Mouse (Mus musculus) neural tube, embryonic 14.5 days (tissue): ENCODE measurements around the gene Krt7. TPM values are rescaled to one million over a fixed set of nuclear protein-coding genes. Genes with fewer than 3 reads are reported as not detected.

Experiments
- ATAC-seq: fragments of 200-750 bp; cut with Nextera tagmentation; 2 replicates; pipeline ENCODE4 v1.8.0; 2017; ENCODE audit warnings: low read depth, mild to moderate bottlenecking, moderate TSS enrichment, moderate library complexity
- H3K27ac ChIP-seq: fragments of 300-500 bp; sonication (generic); 2 replicates; pipeline ENCODE4 v1.5.1; 2014; ENCODE audit warnings: low read depth, mild to moderate bottlenecking, control low read depth, low read length, moderate library complexity, mixed read lengths
- H3K27me3 ChIP-seq: fragments of 300-500 bp; sonication (generic); 2 replicates; pipeline ENCODE4 v1.6.1; 2014; ENCODE audit warnings: low read length; ENCODE audit not compliant: control insufficient read depth, insufficient read depth
- H3K36me3 ChIP-seq: fragments of 300-500 bp; sonication (generic); 2 replicates; pipeline ENCODE4 v1.6.1; 2014; ENCODE audit warnings: low read length, mixed read lengths; ENCODE audit not compliant: control insufficient read depth, insufficient read depth
- H3K4me1 ChIP-seq: fragments of 300-500 bp; sonication (generic); 2 replicates; pipeline ENCODE4 v1.6.1; 2014; ENCODE audit warnings: low read length; ENCODE audit not compliant: control insufficient read depth, insufficient read depth
- H3K4me2 ChIP-seq: fragments of 300-500 bp; sonication (generic); 2 replicates; pipeline ENCODE4 v1.6.1; 2014; ENCODE audit warnings: mild to moderate bottlenecking, low read depth, low read length, control low read depth
- H3K4me3 ChIP-seq: fragments of 300-500 bp; sonication (generic); 2 replicates; pipeline ENCODE4 v1.5.1; 2014; ENCODE audit warnings: low read depth, low read length, control low read depth, mixed read lengths
- H3K9ac ChIP-seq: fragments of 300-500 bp; sonication (generic); replicated peaks from 2 replicates; pipeline ENCODE4 v1.6.1; 2014; ENCODE audit warnings: low read depth, mild to moderate bottlenecking, control low read depth, low read length, mixed read lengths
- H3K9me3 ChIP-seq: fragments of 300-500 bp; sonication (generic); 2 replicates; pipeline ENCODE4 v1.6.1; 2016; ENCODE audit warnings: low read length; ENCODE audit not compliant: control insufficient read depth
- WGBS: fragments of 180-500 bp; shearing (Covaris S2); extraction: QIAGEN DNeasy Blood & Tissue Kit; methylation state at CpG from one replicate; pipeline ENCODE4 v1.1.7; 2014; 5-methylcytosine and 5-hydroxymethylcytosine counted together
- polyA plus RNA-seq: library from polyadenylated mRNA; unstranded; fragments of >200 nt; fragmentation: Nextera tagmentation; extraction: Ambion mirVana; gene quantifications from 2 replicates; pipeline ENCODE4 v1.2.1, GENCODE M21; 2014

The Krt7 gene
- polyA plus RNA-seq, 1 experiment from 2014 or later, result 0.33 TPM

GRCm38 (mm10) chr15:101388034-101388541 is 22.8 kb upstream of the Krt7 start:
- H3K36me3 ChIP-seq, result no peaks in the 10 kb centered on the region
- WGBS, result 67% methylated on average over 5 of the region's 5 CpGs
- no peak overlapping the region for H3K9ac ChIP-seq

GRCm38 (mm10) chr15:101390203-101390602 is 20.6 kb upstream of the Krt7 start:
- H3K4me2 ChIP-seq, result no peak overlapping the region
- no peaks in the 10 kb centered on the region for H3K4me1 ChIP-seq
- H3K36me3 ChIP-seq, result no peaks in the 10 kb centered on the region
- WGBS, result 89% methylated on average over 5 of the region's 5 CpGs
- H3K4me3 ChIP-seq, result no peak overlapping the region
- no peaks in the 10 kb centered on the region for H3K27me3 ChIP-seq
- H3K9ac ChIP-seq, result no peak overlapping the region
- no peak for ATAC-seq
- no peak overlapping the region for H3K27ac ChIP-seq
- no peaks in the 10 kb centered on the region for H3K9me3 ChIP-seq

More at GRCm38 (mm10) chr15:101388034-101388541, 22.8 kb upstream of the Krt7 start:
- no peak for ATAC-seq
- Histone ChIP-seq H3K4me1 (no peaks in the 10 kb centered on the region), H3K27ac (no peak overlapping the region), H3K4me2 (no peak overlapping the region), H3K27me3 (no peaks in the 10 kb centered on the region), H3K4me3 (no peak overlapping the region), H3K9me3 (no peaks in the 10 kb centered on the region)

- Histone ChIP-seq H3K4me2 (no peak overlapping the region), H3K27ac (no peak overlapping the region), H3K4me3 (no peak overlapping the region), H3K4me1 (no peaks in the 10 kb centered on the region), H3K9me3 (no peaks in the 10 kb centered on the region), H3K27me3 (no peaks in the 10 kb centered on the region), H3K9ac (no peak overlapping the region), H3K36me3 (no peaks in the 10 kb centered on the region)
- ATAC-seq, result no peak
- WGBS, result 68% methylated on average over 5 of the region's 5 CpGs
Measured at GRCm38 (mm10) chr15:101392251-101392650, 18.6 kb upstream of the Krt7 start.

- no peaks in the 10 kb centered on the region for H3K36me3 ChIP-seq
- no peak overlapping the region for H3K27ac ChIP-seq
- no peak overlapping the region for H3K4me3 ChIP-seq
- no peak overlapping the region for H3K9ac ChIP-seq
- ATAC-seq, result no peak
- no peak overlapping the region for H3K4me2 ChIP-seq
- 63% methylated on average over 7 of the region's 7 CpGs for WGBS
- no peaks in the 10 kb centered on the region for H3K9me3 ChIP-seq
- H3K4me1 ChIP-seq, result no peaks in the 10 kb centered on the region
- no peaks in the 10 kb centered on the region for H3K27me3 ChIP-seq
Measured at GRCm38 (mm10) chr15:101394908-101395307, 15.9 kb upstream of the Krt7 start.

- H3K4me1 ChIP-seq, result no peaks in the 10 kb centered on the region
- H3K27ac ChIP-seq, result no peak overlapping the region
- no peak overlapping the region for H3K9ac ChIP-seq
- ATAC-seq, result no peak
- no peaks in the 10 kb centered on the region for H3K36me3 ChIP-seq
- H3K27me3 ChIP-seq, result no peaks in the 10 kb centered on the region
- H3K4me3 ChIP-seq, result no peak overlapping the region
- H3K4me2 ChIP-seq, result no peak overlapping the region
- H3K9me3 ChIP-seq, result no peaks in the 10 kb centered on the region
- WGBS, result 37% methylated on average over 7 of the region's 7 CpGs
Measured at GRCm38 (mm10) chr15:101396466-101396865, 14.4 kb upstream of the Krt7 start.

- Histone ChIP-seq H3K4me3 (no peak overlapping the region), H3K36me3 (no peaks in the 10 kb centered on the region), H3K4me1 (no peaks in the 10 kb centered on the region), H3K9me3 (no peaks in the 10 kb centered on the region), H3K27ac (no peak overlapping the region), H3K27me3 (no peaks in the 10 kb centered on the region), H3K4me2 (no peak overlapping the region), H3K9ac (no peak overlapping the region)
- WGBS, result 76% methylated on average over 3 of the region's 3 CpGs
- ATAC-seq, result no peak
Measured at GRCm38 (mm10) chr15:101396921-101397320, 13.9 kb upstream of the Krt7 start.

- H3K4me1 ChIP-seq, result no peaks in the 10 kb centered on the region
- no peaks in the 10 kb centered on the region for H3K36me3 ChIP-seq
- no peak overlapping the region for H3K4me2 ChIP-seq
- no peak overlapping the region for H3K4me3 ChIP-seq
- H3K27ac ChIP-seq, result no peak overlapping the region
- 93% methylated on average over 2 of the region's 2 CpGs for WGBS
- no peaks in the 10 kb centered on the region for H3K9me3 ChIP-seq
- H3K27me3 ChIP-seq, result no peaks in the 10 kb centered on the region
- no peak overlapping the region for H3K9ac ChIP-seq
- ATAC-seq, result no peak
Measured at GRCm38 (mm10) chr15:101397683-101398082, 13.2 kb upstream of the Krt7 start.

GRCm38 (mm10) chr15:101398269-101398668 is 12.6 kb upstream of the Krt7 start:
- Histone ChIP-seq H3K9ac (no peak overlapping the region), H3K27ac (no peak overlapping the region), H3K9me3 (no peaks in the 10 kb centered on the region), H3K36me3 (no peaks in the 10 kb centered on the region), H3K4me1 (no peaks in the 10 kb centered on the region), H3K27me3 (no peaks in the 10 kb centered on the region), H3K4me2 (no peak overlapping the region), H3K4me3 (no peak overlapping the region)
- ATAC-seq, result no peak
- 87% methylated on average over 8 of the region's 8 CpGs for WGBS

GRCm38 (mm10) chr15:101412188-101412587 is 1.3 kb downstream of the Krt7 start:
- H3K9me3 ChIP-seq, result no peaks in the 10 kb centered on the region
- no peak overlapping the region for H3K4me2 ChIP-seq
- H3K27me3 ChIP-seq, result peaks cover 9% of the 10 kb centered on the region
- no peaks in the 10 kb centered on the region for H3K36me3 ChIP-seq
- no peak for ATAC-seq
- no peak overlapping the region for H3K4me3 ChIP-seq
- H3K27ac ChIP-seq, result no peak overlapping the region
- no peaks in the 10 kb centered on the region for H3K4me1 ChIP-seq
- WGBS, result 20% methylated on average over 31 of the region's 31 CpGs
- no peak overlapping the region for H3K9ac ChIP-seq
